Mouse (Mus musculus): ENCODE measurements around the gene Ap1s3.

GRCm38 (mm10) chr1:79711147-79712126, 39.7 kb upstream of the Ap1s3 start:
- no peak for TF ChIP-seq EP300 (IDR thresholded peaks at IDR 0.05; ENCODE audit: low read depth)
- no peak for TF ChIP-seq CTCF (IDR thresholded peaks at IDR 0.05; ENCODE audit: low read depth)

Measured in liver, postnatal 0 days (tissue).